Comparison of ENCODE assay signal across 8 mouse cellular contexts in the genomic region with DNA sequence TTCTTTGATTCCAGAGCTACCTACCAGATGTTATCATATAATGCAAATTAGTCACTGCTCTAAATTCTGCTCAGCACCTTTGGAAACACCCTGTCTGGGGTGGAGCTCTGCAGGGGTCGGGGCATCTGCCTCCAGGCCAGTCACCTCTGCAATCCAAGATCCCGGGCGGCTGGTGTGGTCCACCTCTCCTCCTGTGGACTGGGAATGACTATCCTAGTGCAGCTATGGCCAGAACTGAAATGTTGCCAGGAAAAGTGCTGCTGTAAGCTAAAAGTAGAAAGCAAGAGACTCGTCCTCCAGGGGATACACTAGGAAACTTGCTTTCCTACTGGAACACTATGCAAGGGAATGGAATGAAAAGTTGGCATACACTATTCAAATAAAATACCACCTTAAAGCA. TPM values are rescaled to one million over a fixed set of nuclear protein-coding genes. Genes with fewer than 3 reads are reported as not detected.
DNase-seq lines count a peak whose midpoint lies in the region; ATAC-seq lines count a peak whose summit lies in the region.

No protein-coding gene starts in this region.

- H3K27me3 ChIP-seq in stomach, embryonic 16.5 days (ENCODE audit: control insufficient read depth, insufficient read depth, low read length), result no peaks in the 10 kb centered on the region

- H3K4me2 ChIP-seq in stomach, embryonic 16.5 days (ENCODE audit: low read depth, low read length), result peak overlapping the region; percentile 0; the same call in 1 of the 2 replicates

- no peak overlapping the region for H3K9ac ChIP-seq in stomach, embryonic 16.5 days (ENCODE audit: low read length)

- H3K9me3 ChIP-seq in stomach, embryonic 16.5 days (replicated peaks; ENCODE audit: control insufficient read depth, low read length), result no peaks in the 10 kb centered on the region

- peak overlapping the region; percentile 82 for H3K27ac ChIP-seq in stomach, embryonic 16.5 days (ENCODE audit: low read length)

- H3K36me3 ChIP-seq in stomach, embryonic 16.5 days (ENCODE audit: control insufficient read depth, insufficient read depth, low read length), result no peaks in the 10 kb centered on the region

- peaks cover 64% of the 10 kb centered on the region for H3K4me1 ChIP-seq in stomach, embryonic 16.5 days (ENCODE audit: control insufficient read depth, insufficient read depth, low read length)

- peak; percentile 16 for DNase-seq in adrenal gland, adult 2 months
- no peak for DNase-seq in adrenal gland, postnatal 25 days
- peak; percentile 19 for DNase-seq in right cerebral cortex, postnatal 25 days
- no peak for DNase-seq in right cerebral cortex, adult 2 months (ENCODE audit: low spot score in 2 of 2)
- DNase-seq in kidney, adult 18-20 months, result peak; percentile 41
- DNase-seq in MN1 (ENCODE audit: low spot score), result no peak

- ATAC-seq in stomach, embryonic 16.5 days (ENCODE audit: insufficient read depth, low FRiP score), result no peak
- no peak for ATAC-seq in cerebellum, adult (ENCODE audit: insufficient number of reproducible peaks, low FRiP score, low TSS enrichment)

- H3K4me3 ChIP-seq in stomach, embryonic 16.5 days (replicated peaks; ENCODE audit: low read length), result no peak overlapping the region

- WGBS in stomach, embryonic 16.5 days, result 35% methylated on average over 4 of the region's 4 CpGs

RNA-seq across cellular contexts. Expression of gene Tmem131, which starts 22.7 kb away (rescaled TPM):
- 10 to 100 TPM; 38.8 to 51.0 TPM for total RNA-seq in adrenal gland, adult 2 months (2021)
- polyA plus RNA-seq in adrenal gland, adult 2 months (2012; rRNA removed), result 15.8 and 17.8 TPM in 2 replicates
- total RNA-seq in adrenal gland, postnatal 25 days (2021), result 48.1 and 50.8 TPM in 2 replicates
- 12.9 and 13.1 TPM in 2 replicates for polyA plus RNA-seq in stomach, embryonic 16.5 days (2015; fragmentation: Nextera tagmentation; extraction: Ambion mirVana)

Comparison
In these comparisons a context has a peak if more than half of its experiments do, and no peak if none do; other contexts are left out.
1. DNase-seq: peak in adrenal gland, adult 2 months (single experiment), right cerebral cortex, postnatal 25 days (single experiment) and kidney, adult 18-20 months (single experiment); none in adrenal gland, postnatal 25 days (single experiment), right cerebral cortex, adult 2 months (0 of 2) and MN1 (single experiment).